Mouse (Mus musculus) cerebellum, postnatal 25 days (tissue): Measurements from ENCODE around the gene Alpk1.

Experiments used
- DNase-seq, 2 experiments: peaks; one replicate each; pipeline ENCODE4 v3.0.0; 2021; ENCODE audit warnings: mixed read lengths in 2 of 2

The Alpk1 gene

DNA sequence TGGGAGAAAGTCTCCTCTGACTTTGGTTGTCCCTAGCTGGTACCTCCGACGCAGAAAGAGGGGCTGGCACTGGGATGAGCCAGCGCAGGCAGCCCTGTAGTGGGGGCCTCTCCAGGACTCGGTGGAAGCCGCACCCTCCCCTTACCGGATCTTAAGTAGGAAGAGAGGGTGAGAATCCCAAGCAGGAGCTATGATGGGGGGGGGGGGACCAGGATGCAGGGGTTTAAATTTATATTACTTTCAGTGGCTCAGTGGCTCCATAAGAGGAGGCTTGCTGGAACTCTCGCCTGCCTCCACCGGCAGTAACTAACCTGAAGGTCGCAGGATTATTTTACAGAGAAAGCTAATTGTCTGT lies 152.4 kb downstream of the Alpk1 start:
- no peak for DNase-seq

DNA sequence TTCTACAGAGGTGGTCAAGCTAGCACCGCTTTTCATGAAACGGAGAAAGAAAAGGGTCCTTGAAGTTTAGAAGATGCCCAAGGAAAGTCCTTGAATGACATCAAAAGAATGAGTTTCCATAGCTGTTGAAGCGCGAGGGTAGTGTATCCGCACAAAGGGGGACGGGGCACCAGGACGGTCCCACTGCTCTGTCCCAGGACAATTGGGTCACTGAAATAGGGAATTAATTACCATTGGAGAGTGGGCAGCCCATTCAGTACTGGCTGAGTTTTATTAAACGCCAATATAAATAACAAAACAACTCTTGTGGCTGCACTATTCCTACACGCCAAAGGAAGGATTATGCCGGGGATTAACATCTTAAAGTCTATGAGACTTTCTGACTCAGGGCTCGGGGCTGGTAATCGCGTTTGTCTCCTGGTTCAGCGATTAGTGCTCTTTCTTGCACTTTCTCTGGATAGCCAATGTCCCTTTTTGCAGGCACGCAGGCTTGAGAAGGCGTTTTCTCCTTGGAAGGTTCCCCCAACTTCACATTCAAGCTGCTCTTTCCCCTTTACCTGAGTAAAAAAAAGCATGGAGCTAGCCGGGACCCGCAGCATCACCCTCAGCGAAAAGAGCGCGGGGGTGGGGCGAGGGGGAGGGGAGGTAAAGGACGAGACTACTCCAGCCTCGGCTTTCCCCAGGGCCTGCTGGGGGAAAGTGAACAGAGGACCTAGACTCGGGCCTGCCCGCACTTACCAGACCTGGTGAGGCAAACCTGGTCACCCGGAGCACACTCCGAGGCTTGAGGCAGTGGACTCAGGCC lies 153.0 kb downstream of the Alpk1 start:
- no peak for DNase-seq

DNA sequence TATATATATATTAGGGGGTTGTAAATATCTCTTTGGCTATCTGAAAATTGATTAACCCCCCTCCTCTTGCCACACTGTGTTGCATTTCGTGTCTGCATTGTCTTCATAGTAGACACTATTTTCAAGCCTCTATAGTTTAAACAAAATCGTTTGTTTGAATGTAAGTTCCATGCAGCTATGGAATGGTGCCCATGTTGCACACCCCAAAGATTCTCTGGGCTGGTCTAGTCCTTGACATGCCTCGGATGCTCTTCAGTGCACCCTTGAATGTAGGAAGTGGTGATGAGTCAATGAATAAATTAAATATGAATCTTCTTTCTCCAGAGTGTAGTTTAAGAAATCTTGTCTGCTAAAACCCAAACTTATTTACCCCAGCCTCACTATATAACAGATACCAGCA lies 153.8 kb downstream of the Alpk1 start:
- no peak for DNase-seq

GRCm38 (mm10) chr3:127625701-127626399 lies 154.5 kb downstream of the Alpk1 start:
- peak in 1 of 2 experiments; percentile 22 for DNase-seq

GRCm38 (mm10) chr3:127625296-127625695 lies 155.0 kb downstream of the Alpk1 start:
- peak; percentile 66 to 75 for DNase-seq
